Mouse (Mus musculus): Measurements from ENCODE around the gene Nrxn2.

Nrxn2 gene

GRCm38 (mm10) chr19:6416894-6417761 lies 1.4 kb upstream of the Nrxn2 start:
- no peak for DNase-seq (ENCODE audit: low spot score)

GRCm38 (mm10) chr19:6418984-6419692 lies 607 bp downstream of the Nrxn2 start:
- DNase-seq (ENCODE audit: low spot score) = no peak

- DNase-seq (ENCODE audit: low spot score) = no peak
Measured at GRCm38 (mm10) chr19:6419805-6420310, 1.3 kb downstream of the Nrxn2 start.

GRCm38 (mm10) chr19:6420481-6421210 lies 2.1 kb downstream of the Nrxn2 start:
- no peak for DNase-seq (ENCODE audit: low spot score)

GRCm38 (mm10) chr19:6421211-6421590 lies 2.7 kb downstream of the Nrxn2 start:
- no peak for DNase-seq (ENCODE audit: low spot score)

- DNase-seq (ENCODE audit: low spot score) = no peak
Measured at GRCm38 (mm10) chr19:6422014-6422413, 3.5 kb downstream of the Nrxn2 start.

GRCm38 (mm10) chr19:6423241-6423640 lies 4.7 kb downstream of the Nrxn2 start:
- DNase-seq (ENCODE audit: low spot score) = no peak

GRCm38 (mm10) chr19:6424137-6424881 lies 5.8 kb downstream of the Nrxn2 start:
- no peak for DNase-seq (ENCODE audit: low spot score)

GRCm38 (mm10) chr19:6425595-6425994 lies 7.1 kb downstream of the Nrxn2 start:
- no peak for DNase-seq (ENCODE audit: low spot score)

GRCm38 (mm10) chr19:6426703-6427500 lies 8.4 kb downstream of the Nrxn2 start:
- DNase-seq (ENCODE audit: low spot score) = peak; percentile 36

- DNase-seq (ENCODE audit: low spot score) = peak; percentile 40
Measured at GRCm38 (mm10) chr19:6427653-6428434, 9.3 kb downstream of the Nrxn2 start.

- no peak for DNase-seq (ENCODE audit: low spot score)
Measured at GRCm38 (mm10) chr19:6428501-6429200, 10.1 kb downstream of the Nrxn2 start.

- no peak for DNase-seq (ENCODE audit: low spot score)
Measured at GRCm38 (mm10) chr19:6443016-6443415, 24.5 kb downstream of the Nrxn2 start.

GRCm38 (mm10) chr19:6445761-6446423 lies 27.4 kb downstream of the Nrxn2 start:
- DNase-seq (ENCODE audit: low spot score) = no peak

- DNase-seq (ENCODE audit: low spot score) = no peak
Measured at GRCm38 (mm10) chr19:6446736-6447437, 28.4 kb downstream of the Nrxn2 start.

GRCm38 (mm10) chr19:6448752-6449151 lies 30.2 kb downstream of the Nrxn2 start:
- no peak for DNase-seq (ENCODE audit: low spot score)

GRCm38 (mm10) chr19:6449841-6450240 lies 31.3 kb downstream of the Nrxn2 start:
- no peak for DNase-seq (ENCODE audit: low spot score)

- DNase-seq (ENCODE audit: low spot score) = peak; percentile 59
Measured at GRCm38 (mm10) chr19:6452030-6452494, 33.5 kb downstream of the Nrxn2 start.

All from ovary, postnatal 14 days (tissue).